Mouse (Mus musculus): Measurements from ENCODE around the gene Galnt12. TPM values are rescaled to one million over a fixed set of nuclear protein-coding genes. Genes with fewer than 3 reads are reported as not detected.

The Galnt12 gene
- polyA plus RNA-seq, 1 experiment from 2014 or later, result 19.2 TPM

- Histone ChIP-seq H3K27me3 (replicated peaks; ENCODE audit: control insufficient read depth, insufficient read depth, low read length) (no peaks in the 10 kb centered on the region), H3K4me1 (replicated peaks; ENCODE audit: control insufficient read depth, insufficient read depth, low read length) (peaks cover 3% of the 10 kb centered on the region; the same call in 1 of the 2 replicates), H3K9ac (ENCODE audit: low read depth, low read length) (no peak overlapping the region), H3K4me3 (ENCODE audit: low read depth, low read length) (no peak overlapping the region), H3K27ac (ENCODE audit: low read depth, low read length) (no peak overlapping the region), H3K4me2 (replicated peaks; ENCODE audit: low read depth) (no peak overlapping the region), H3K9me3 (ENCODE audit: control insufficient read depth) (no peaks in the 10 kb centered on the region), H3K36me3 (ENCODE audit: control insufficient read depth, insufficient read depth) (no peaks in the 10 kb centered on the region)
- 87% methylated on average over 7 of the region's 7 CpGs for WGBS
- no peak for ATAC-seq
- TF ChIP-seq CTCF (IDR thresholded peaks at IDR 0.05; ENCODE audit: low read depth), result no peak
Observed at GRCm38 (mm10) chr4:47088671-47089070, 3.0 kb upstream of the Galnt12 start.

GRCm38 (mm10) chr4:47092387-47093021 lies 795 bp downstream of the Galnt12 start:
- H3K36me3 ChIP-seq (ENCODE audit: control insufficient read depth, insufficient read depth), result no peaks in the 10 kb centered on the region
- H3K27ac ChIP-seq (ENCODE audit: low read depth, low read length), result no peak overlapping the region
- H3K4me1 ChIP-seq (replicated peaks; ENCODE audit: control insufficient read depth, insufficient read depth, low read length), result peaks cover 3% of the 10 kb centered on the region; the same call in 1 of the 2 replicates
- H3K27me3 ChIP-seq (replicated peaks; ENCODE audit: control insufficient read depth, insufficient read depth, low read length), result no peaks in the 10 kb centered on the region
- ATAC-seq, result peak; percentile 70
- H3K4me3 ChIP-seq (ENCODE audit: low read depth, low read length), result peak overlapping the region; percentile 72
- no peak for TF ChIP-seq CTCF (IDR thresholded peaks at IDR 0.05; ENCODE audit: low read depth)
- 6% methylated on average over 21 of the region's 21 CpGs for WGBS
- peak overlapping the region; percentile 100 for H3K4me2 ChIP-seq (replicated peaks; ENCODE audit: low read depth)
- H3K9me3 ChIP-seq (ENCODE audit: control insufficient read depth), result no peaks in the 10 kb centered on the region
- peak overlapping the region; percentile 69; the same call in 1 of the 2 replicates for H3K9ac ChIP-seq (ENCODE audit: low read depth, low read length)

GRCm38 (mm10) chr4:47093161-47093560 lies 1.5 kb downstream of the Galnt12 start:
- no peak overlapping the region for H3K27ac ChIP-seq (ENCODE audit: low read depth, low read length)
- H3K4me2 ChIP-seq (replicated peaks; ENCODE audit: low read depth), result peak overlapping the region; percentile 100
- 71% methylated on average over 9 of the region's 9 CpGs for WGBS
- H3K4me1 ChIP-seq (replicated peaks; ENCODE audit: control insufficient read depth, insufficient read depth, low read length), result peaks cover 3% of the 10 kb centered on the region; the same call in 1 of the 2 replicates
- no peak overlapping the region for H3K4me3 ChIP-seq (ENCODE audit: low read depth, low read length)
- no peak for TF ChIP-seq CTCF (IDR thresholded peaks at IDR 0.05; ENCODE audit: low read depth)
- no peaks in the 10 kb centered on the region for H3K36me3 ChIP-seq (ENCODE audit: control insufficient read depth, insufficient read depth)
- no peaks in the 10 kb centered on the region for H3K9me3 ChIP-seq (ENCODE audit: control insufficient read depth)
- H3K9ac ChIP-seq (ENCODE audit: low read depth, low read length), result no peak overlapping the region
- H3K27me3 ChIP-seq (replicated peaks; ENCODE audit: control insufficient read depth, insufficient read depth, low read length), result no peaks in the 10 kb centered on the region
- ATAC-seq, result no peak

GRCm38 (mm10) chr4:47093647-47094046 lies 1.9 kb downstream of the Galnt12 start:
- Histone ChIP-seq H3K36me3 (ENCODE audit: control insufficient read depth, insufficient read depth) (no peaks in the 10 kb centered on the region), H3K9me3 (ENCODE audit: control insufficient read depth) (no peaks in the 10 kb centered on the region), H3K4me2 (replicated peaks; ENCODE audit: low read depth) (no peak overlapping the region), H3K27me3 (replicated peaks; ENCODE audit: control insufficient read depth, insufficient read depth, low read length) (no peaks in the 10 kb centered on the region), H3K4me3 (ENCODE audit: low read depth, low read length) (no peak overlapping the region), H3K9ac (ENCODE audit: low read depth, low read length) (peak overlapping the region; percentile 11; the same call in 1 of the 2 replicates), H3K4me1 (replicated peaks; ENCODE audit: control insufficient read depth, insufficient read depth, low read length) (peaks cover 3% of the 10 kb centered on the region; the same call in 1 of the 2 replicates), H3K27ac (ENCODE audit: low read depth, low read length) (no peak overlapping the region)
- WGBS, result 76% methylated on average over 6 of the region's 6 CpGs
- ATAC-seq, result no peak
- TF ChIP-seq CTCF (IDR thresholded peaks at IDR 0.05; ENCODE audit: low read depth), result no peak

- 97% methylated on average over 10 of the region's 10 CpGs for WGBS
- no peaks in the 10 kb centered on the region for H3K9me3 ChIP-seq (ENCODE audit: control insufficient read depth)
- no peak overlapping the region for H3K27ac ChIP-seq (ENCODE audit: low read depth, low read length)
- H3K9ac ChIP-seq (ENCODE audit: low read depth, low read length), result no peak overlapping the region
- no peak for ATAC-seq
- no peaks in the 10 kb centered on the region; the same call in 1 of the 2 replicates for H3K36me3 ChIP-seq (ENCODE audit: control insufficient read depth, insufficient read depth)
- H3K4me1 ChIP-seq (replicated peaks; ENCODE audit: control insufficient read depth, insufficient read depth, low read length), result no peaks in the 10 kb centered on the region
- H3K4me2 ChIP-seq (replicated peaks; ENCODE audit: low read depth), result no peak overlapping the region
- no peak overlapping the region for H3K4me3 ChIP-seq (ENCODE audit: low read depth, low read length)
- H3K27me3 ChIP-seq (replicated peaks; ENCODE audit: control insufficient read depth, insufficient read depth, low read length), result no peaks in the 10 kb centered on the region
- no peak for TF ChIP-seq CTCF (IDR thresholded peaks at IDR 0.05; ENCODE audit: low read depth)
Observed at GRCm38 (mm10) chr4:47103561-47103960, 11.9 kb downstream of the Galnt12 start.

- Histone ChIP-seq H3K4me2 (replicated peaks; ENCODE audit: low read depth) (no peak overlapping the region), H3K27me3 (replicated peaks; ENCODE audit: control insufficient read depth, insufficient read depth, low read length) (no peaks in the 10 kb centered on the region), H3K4me1 (replicated peaks; ENCODE audit: control insufficient read depth, insufficient read depth, low read length) (no peaks in the 10 kb centered on the region), H3K9ac (ENCODE audit: low read depth, low read length) (no peak overlapping the region), H3K4me3 (ENCODE audit: low read depth, low read length) (no peak overlapping the region), H3K9me3 (ENCODE audit: control insufficient read depth) (no peaks in the 10 kb centered on the region), H3K36me3 (ENCODE audit: control insufficient read depth, insufficient read depth) (0 out of 2 replicates have a peak, but pooled peaks cover 3% of the 10 kb centered on the region), H3K27ac (ENCODE audit: low read depth, low read length) (no peak overlapping the region)
- 67% methylated on average over 9 of the region's 9 CpGs for whole genome bisulfite sequencing
- TF ChIP-seq CTCF (IDR thresholded peaks at IDR 0.05; ENCODE audit: low read depth), result no peak
- ATAC-seq, result no peak
Observed at GRCm38 (mm10) chr4:47111885-47112284, 20.2 kb downstream of the Galnt12 start.
